Mouse (Mus musculus) heart, postnatal 0 days (tissue): ENCODE measurements around the gene Fstl4. TPM values are rescaled to one million over a fixed set of nuclear protein-coding genes. Genes with fewer than 3 reads are reported as not detected.
"Not testable (repeated sequence)": the region's sequence is repeated elsewhere in the genome, so short reads cannot be mapped to it uniquely, and the experiment has no call there.

Experiments used
- ATAC-seq: fragments of 200-750 bp; cut with Nextera tagmentation; 2 replicates; pipeline ENCODE4 v1.8.0; 2017; ENCODE audit warnings: low read depth, moderate number of reproducible peaks, moderate library complexity; ENCODE audit not compliant: insufficient read depth
- DNase-seq: peaks from one replicate; pipeline ENCODE4 v3.0.0-alpha.2; 2016; ENCODE audit warnings: low spot score
- H3K27ac ChIP-seq: fragments of 300-500 bp; sonication (generic); 2 replicates; pipeline ENCODE4 v1.5.1; 2014; ENCODE audit warnings: low read depth, mild to moderate bottlenecking
- H3K27me3 ChIP-seq: fragments of 300-500 bp; sonication (generic); 2 replicates; pipeline ENCODE4 v1.6.1; 2014; ENCODE audit warnings: low read length, mixed read lengths; ENCODE audit not compliant: control insufficient read depth, insufficient read depth
- H3K36me3 ChIP-seq: fragments of 300-500 bp; sonication (generic); replicated peaks from 2 replicates; pipeline ENCODE4 v1.6.1; 2014; ENCODE audit warnings: low read length, mixed read lengths; ENCODE audit not compliant: control insufficient read depth, insufficient read depth
- H3K4me1 ChIP-seq: fragments of 300-500 bp; sonication (generic); 2 replicates; pipeline ENCODE4 v1.6.1; 2014; ENCODE audit warnings: antibody characterized with exemption; ENCODE audit not compliant: control insufficient read depth, insufficient read depth
- H3K4me2 ChIP-seq: fragments of 300-500 bp; sonication (generic); 2 replicates; pipeline ENCODE4 v1.6.1; 2014; ENCODE audit warnings: low read depth, mild to moderate bottlenecking, low read length, moderate library complexity
- H3K4me3 ChIP-seq: fragments of 300-500 bp; sonication (generic); 2 replicates; pipeline ENCODE4 v1.5.1; 2014; ENCODE audit warnings: low read depth, low read length
- H3K9ac ChIP-seq: fragments of 300-500 bp; sonication (generic); replicated peaks from 2 replicates; pipeline ENCODE4 v1.6.1; 2014; ENCODE audit warnings: low read depth, low read length, mixed read lengths
- H3K9me3 ChIP-seq: fragments of 300-500 bp; sonication (generic); replicated peaks from 2 replicates; pipeline ENCODE4 v1.6.1; 2016; ENCODE audit warnings: low read length; ENCODE audit not compliant: control insufficient read depth
- CTCF ChIP-seq: IDR thresholded peaks from 2 replicates; pipeline ENCODE4 v1.5.1; 2016; ENCODE audit warnings: antibody characterized with exemption, control low read depth, low read depth
- EP300 ChIP-seq: IDR thresholded peaks from 2 replicates; pipeline ENCODE4 v1.6.1; 2016; ENCODE audit warnings: antibody characterized with exemption, low read depth
- WGBS: fragments of 180-500 bp; shearing (Covaris S2); extraction: QIAGEN DNeasy Blood & Tissue Kit; methylation state at CpG from one replicate; pipeline ENCODE4 v1.1.7; 2014; 5-methylcytosine and 5-hydroxymethylcytosine counted together
- polyA plus RNA-seq: library from polyadenylated mRNA; unstranded; fragments of >200 nt; fragmentation: Nextera tagmentation; extraction: Ambion mirVana; gene quantifications from 2 replicates; pipeline ENCODE4 v1.2.1, GENCODE M21; 2015
- total RNA-seq: library from RNA; depleted of rRNA; stranded (reverse); fragments of >200 nt; gene quantifications from 2 replicates; pipeline ENCODE4 v1.2.3, GENCODE M21; 2014; ENCODE audit warnings: low replicate concordance

Fstl4 gene
- total and polyA plus RNA-seq, 2 experiments from 2014 or later = 6.3 to 9.4 TPM

GRCm38 (mm10) chr11:53182858-53183257, 418.4 kb downstream of the Fstl4 start:
- no peak for DNase-seq
- H3K4me1 ChIP-seq = peaks cover 6% of the 10 kb centered on the region; the same call in 1 of the 2 replicates
- H3K9ac ChIP-seq = no peak overlapping the region
- no peaks in the 10 kb centered on the region for H3K27me3 ChIP-seq
- H3K9me3 ChIP-seq = no peaks in the 10 kb centered on the region
- TF ChIP-seq CTCF = no peak
- no peak for TF ChIP-seq EP300
- no peak for ATAC-seq
- H3K27ac ChIP-seq = no peak overlapping the region
- H3K36me3 ChIP-seq = no peaks in the 10 kb centered on the region
- H3K4me3 ChIP-seq = no peak overlapping the region
- H3K4me2 ChIP-seq = no peak overlapping the region
- 49% methylated on average over 4 of the region's 4 CpGs for WGBS

DNA sequence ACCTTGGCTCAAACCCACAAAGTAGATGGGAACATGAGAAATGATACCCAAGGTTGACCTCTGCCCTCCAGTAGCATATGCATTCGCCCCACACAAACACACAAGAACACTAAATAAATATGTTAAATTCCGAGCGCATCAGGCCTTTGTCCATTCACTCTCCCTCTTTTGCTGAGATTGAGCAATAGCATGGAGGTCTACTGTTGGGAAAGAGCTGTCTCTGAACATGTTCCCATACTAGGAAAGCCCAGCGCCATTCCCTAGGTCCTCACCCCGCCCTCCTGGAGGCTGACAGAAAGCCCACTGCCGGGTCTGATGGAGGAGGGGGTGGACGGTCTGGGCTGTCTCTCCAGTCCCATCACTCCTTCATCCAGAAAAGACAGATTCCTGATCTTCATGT, 419.6 kb downstream of the Fstl4 start:
- Histone ChIP-seq H3K36me3 (no peaks in the 10 kb centered on the region), H3K27me3 (no peaks in the 10 kb centered on the region), H3K4me2 (no peak overlapping the region), H3K9ac (no peak overlapping the region), H3K4me1 (peaks cover 6% of the 10 kb centered on the region; the same call in 1 of the 2 replicates), H3K27ac (no peak overlapping the region), H3K9me3 (no peaks in the 10 kb centered on the region), H3K4me3 (no peak overlapping the region)
- DNase-seq (no peak), ATAC-seq (no peak)
- TF ChIP-seq CTCF (no peak), EP300 (no peak)
- WGBS = 85% methylated on average over 7 of the region's 7 CpGs

GRCm38 (mm10) chr11:53184698-53185097, 420.3 kb downstream of the Fstl4 start:
- no peaks in the 10 kb centered on the region for H3K27me3 ChIP-seq
- DNase-seq (no peak), ATAC-seq (no peak)
- peaks cover 6% of the 10 kb centered on the region; the same call in 1 of the 2 replicates for H3K4me1 ChIP-seq
- no peak overlapping the region for H3K4me2 ChIP-seq
- TF ChIP-seq EP300 = no peak
- TF ChIP-seq CTCF = no peak
- H3K9ac ChIP-seq = no peak overlapping the region
- no peak overlapping the region for H3K4me3 ChIP-seq
- H3K9me3 ChIP-seq = no peaks in the 10 kb centered on the region
- H3K27ac ChIP-seq = no peak overlapping the region
- no peaks in the 10 kb centered on the region for H3K36me3 ChIP-seq
- WGBS = 67% methylated on average over 5 of the region's 5 CpGs

DNA sequence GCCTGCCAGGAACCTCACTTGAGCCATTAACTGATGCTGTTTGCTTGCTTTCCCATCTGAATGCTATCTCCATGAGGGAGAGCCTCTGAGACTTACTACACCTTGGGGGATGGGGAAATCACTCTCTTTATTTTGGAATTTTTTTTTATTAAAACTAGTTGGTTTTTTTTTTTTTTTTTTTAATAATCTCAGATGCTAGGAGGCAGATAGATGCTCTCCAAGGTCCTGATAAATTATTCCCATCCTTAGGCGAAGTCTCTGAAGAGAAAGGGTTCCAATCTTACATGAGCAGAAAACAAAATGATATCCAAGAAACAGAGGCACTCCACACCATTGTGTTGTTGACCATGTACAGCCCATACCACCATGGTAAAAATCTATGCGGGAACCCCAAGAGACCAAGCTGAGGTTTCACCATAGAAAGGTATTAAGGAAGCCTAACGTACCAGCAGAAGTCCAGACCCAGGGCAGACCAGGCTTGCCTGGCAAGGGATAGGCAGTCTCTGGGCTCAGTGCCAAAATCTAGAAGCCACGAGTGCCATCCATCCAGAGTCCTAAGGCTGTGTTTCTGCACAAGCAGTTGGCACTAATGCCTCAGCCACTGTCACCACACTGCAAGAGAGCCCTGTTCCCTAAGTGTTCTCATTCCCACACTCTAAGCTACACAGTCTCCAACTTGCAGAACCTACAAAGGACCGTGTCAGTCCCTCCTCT, 423.1 kb downstream of the Fstl4 start:
- H3K27ac ChIP-seq = no peak overlapping the region
- no peak overlapping the region for H3K9ac ChIP-seq
- peaks cover 6% of the 10 kb centered on the region; the same call in 1 of the 2 replicates for H3K4me1 ChIP-seq
- TF ChIP-seq CTCF (no peak), EP300 (no peak)
- DNase-seq = no peak
- H3K27me3 ChIP-seq = no peaks in the 10 kb centered on the region
- no peak overlapping the region for H3K4me3 ChIP-seq
- no peak overlapping the region for H3K4me2 ChIP-seq
- WGBS = 53% methylated on average over 5 of the region's 5 CpGs
- H3K9me3 ChIP-seq = no peaks in the 10 kb centered on the region
- no peaks in the 10 kb centered on the region for H3K36me3 ChIP-seq
- no peak for ATAC-seq

GRCm38 (mm10) chr11:53196551-53196950, 432.1 kb downstream of the Fstl4 start:
- not testable (repeated sequence) for H3K27ac ChIP-seq, H3K36me3 ChIP-seq, H3K27me3 ChIP-seq, H3K9me3 ChIP-seq, ATAC-seq, H3K4me3 ChIP-seq, H3K9ac ChIP-seq, DNase-seq, H3K4me2 ChIP-seq, H3K4me1 ChIP-seq
- 79% methylated on average over 1 of the region's 1 CpGs for WGBS

GRCm38 (mm10) chr11:53197111-53197510, 432.7 kb downstream of the Fstl4 start:
- Histone ChIP-seq H3K36me3 (no peaks in the 10 kb centered on the region), H3K27ac (no peak overlapping the region), H3K27me3 (no peaks in the 10 kb centered on the region), H3K4me3 (no peak overlapping the region), H3K4me1 (no peaks in the 10 kb centered on the region), H3K9ac (no peak overlapping the region), H3K9me3 (peaks cover 1% of the 10 kb centered on the region; the same call in 1 of the 2 replicates), H3K4me2 (no peak overlapping the region)
- WGBS = 88% methylated on average over 2 of the region's 2 CpGs
- ATAC-seq (no peak), DNase-seq (no peak)
- TF ChIP-seq CTCF = no peak
- TF ChIP-seq EP300 = no peak
